Mouse (Mus musculus): Measurements from ENCODE around the gene Ros1.

DNA sequence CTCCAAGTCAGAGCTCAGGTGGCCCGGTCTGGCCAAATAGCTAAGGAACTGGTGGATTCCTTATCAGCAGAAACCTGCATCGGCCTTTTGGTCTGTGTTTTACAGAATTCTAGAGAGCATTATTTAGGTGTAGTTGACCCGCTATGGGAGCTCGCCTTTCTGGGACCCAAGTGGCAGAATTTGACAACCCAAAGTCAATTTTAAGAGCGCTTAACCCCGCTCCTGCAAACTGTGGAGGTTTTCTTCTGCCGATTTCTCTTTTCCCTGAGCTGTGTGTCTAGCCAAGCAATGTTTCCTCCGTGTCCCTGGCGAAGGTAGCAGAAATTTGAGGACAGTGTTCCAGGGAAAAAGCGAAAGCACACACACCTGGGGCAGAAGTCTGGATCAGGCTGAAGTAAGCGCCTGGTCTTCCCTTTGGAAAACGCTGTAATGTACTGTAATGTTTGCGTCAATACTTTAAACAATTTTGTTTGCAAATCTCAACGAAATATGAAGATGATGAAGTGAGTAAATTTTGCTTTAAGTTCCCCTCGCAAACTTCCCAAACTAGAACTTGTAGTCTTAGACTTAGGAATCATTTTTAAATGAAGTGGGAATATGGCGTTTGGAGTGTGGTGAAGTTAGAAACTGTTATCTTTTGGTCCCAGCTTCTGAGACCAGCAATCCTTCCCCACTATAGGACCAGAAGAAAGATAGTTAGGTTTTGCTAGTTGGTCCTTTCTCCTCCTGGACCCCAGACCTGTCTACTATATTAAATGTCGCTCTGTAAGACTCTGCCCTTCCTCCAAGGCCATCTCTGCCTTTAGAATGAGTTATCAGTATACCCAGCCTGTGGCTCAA is 171.6 kb downstream of the Ros1 start:
- TF ChIP-seq CTCF (conservative IDR thresholded peaks at IDR 0.05; ENCODE audit: low read length) (no peak), POU5F1 (IDR thresholded peaks at IDR 0.05; ENCODE audit: borderline replicate concordance, low read length) (no peak), NANOG (IDR thresholded peaks at IDR 0.05; ENCODE audit: borderline replicate concordance, low read length) (no peak)

Measured in E14TG2a.4 (cell line).